Mouse (Mus musculus): ENCODE results near the gene Plppr3. TPM values are rescaled to one million over a fixed set of nuclear protein-coding genes. Genes with fewer than 3 reads are reported as not detected.

Gene Plppr3
- total and polyA plus RNA-seq, 3 experiments: 0.85 to 6.2 TPM; not detected in 1

DNA sequence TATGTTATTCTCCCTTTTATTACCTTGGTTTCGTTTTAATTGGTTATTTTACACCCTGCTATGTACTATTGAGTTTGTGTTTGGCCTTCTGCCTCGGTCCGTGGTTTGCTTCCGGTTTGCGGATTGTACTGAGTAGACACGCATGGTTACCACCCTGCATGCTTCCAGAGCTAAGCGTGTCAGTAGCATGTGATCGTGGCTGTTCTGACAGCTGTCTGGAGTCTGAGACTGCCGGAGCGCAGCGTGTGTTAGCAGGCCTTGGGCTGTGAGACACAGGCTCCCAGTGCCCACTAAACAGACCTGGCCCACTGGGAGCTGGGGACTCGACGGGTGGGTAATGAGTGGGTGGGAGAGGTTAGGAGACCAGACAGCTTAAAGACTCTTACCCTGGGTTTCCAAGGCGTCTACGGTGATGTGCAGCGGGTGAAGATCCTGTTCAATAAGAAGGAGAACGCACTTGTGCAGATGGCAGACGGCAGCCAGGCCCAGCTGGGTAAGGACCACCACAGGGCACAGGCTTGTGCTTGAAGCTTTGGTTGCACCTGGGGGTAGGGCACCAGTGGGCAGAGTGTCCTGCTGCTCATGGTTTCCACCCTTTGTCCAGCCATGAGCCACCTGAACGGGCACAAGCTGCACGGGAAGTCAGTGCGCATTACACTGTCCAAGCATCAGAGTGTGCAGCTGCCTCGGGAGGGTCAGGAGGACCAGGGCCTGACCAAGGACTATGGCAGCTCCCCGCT is 12.2 kb downstream of the Plppr3 start:
- TF ChIP-seq SMC3 (IDR thresholded peaks at IDR 0.05; ENCODE audit: low read depth, low read length) (no peak), RAD21 (IDR thresholded peaks at IDR 0.05; ENCODE audit: low read depth, low read length) (no peak), ETS1 (IDR thresholded peaks at IDR 0.05; ENCODE audit: low read depth, low read length) (no peak), POLR2A (IDR thresholded peaks at IDR 0.05; ENCODE audit: control insufficient read depth in 1 of 2, insufficient read depth in 1 of 2, low read depth in 1 of 2, low read length in 2 of 2, poor library complexity in 1 of 2) (0 out of 4 replicates have a peak, but pooled peaks of 1 of the 2 experiments have one; percentile 20), MEF2A (IDR thresholded peaks at IDR 0.05; ENCODE audit: extremely low read depth, insufficient replicate concordance, low read depth, low read length, poor library complexity, severe bottlenecking) (no peak), MYC (IDR thresholded peaks at IDR 0.05; ENCODE audit: low read depth, low read length) (no peak), MAFK (IDR thresholded peaks at IDR 0.05; ENCODE audit: borderline replicate concordance, low read depth, low read length) (no peak), CTCF (IDR thresholded peaks at IDR 0.05 in 2 of 3, conservative IDR thresholded peaks at IDR 0.05 in 1 of 3; ENCODE audit: control insufficient read depth in 1 of 3, insufficient read depth in 1 of 3, low read depth in 2 of 3, low read length in 3 of 3, poor library complexity in 1 of 3, severe bottlenecking in 1 of 3) (no peak), POLR2AphosphoS5 (IDR thresholded peaks at IDR 0.05; ENCODE audit: borderline replicate concordance, low read depth, low read length) (peak; percentile 16; the same call in 1 of the 2 replicates), KAT2A (conservative IDR thresholded peaks at IDR 0.05; ENCODE audit: low read depth, low read length) (no peak), CHD2 (IDR thresholded peaks at IDR 0.05; ENCODE audit: low read length) (no peak), SIN3A (IDR thresholded peaks at IDR 0.05; ENCODE audit: low read length) (no peak), BHLHE40 (IDR thresholded peaks at IDR 0.05; ENCODE audit: borderline replicate concordance, low read depth, low read length) (no peak), GATA1 (IDR thresholded peaks at IDR 0.05; ENCODE audit: low read depth, low read length) (no peak), UBTF (IDR thresholded peaks at IDR 0.05; ENCODE audit: borderline replicate concordance, insufficient read depth, low read depth, low read length) (no peak)
- Histone ChIP-seq H3K9ac (ENCODE audit: control insufficient read depth, low read depth, low read length, poor library complexity, severe bottlenecking) (no peak overlapping the region), H3K4me1 (ENCODE audit: control insufficient read depth in 1 of 2, insufficient read depth in 2 of 2, low read length in 2 of 2) (peaks cover 1 to 11% of the 10 kb centered on the region in 2 experiments; a peak in 2 of 4 replicates), H3K27me3 (ENCODE audit: control insufficient read depth in 1 of 2, insufficient read depth in 2 of 2, low read length in 2 of 2) (no peaks in the 10 kb centered on the region), H3K9me3 (replicated peaks; ENCODE audit: insufficient read depth, low read length) (no peaks in the 10 kb centered on the region), H3K27ac (ENCODE audit: control insufficient read depth, low read depth, low read length) (no peak overlapping the region), H3K4me3 (ENCODE audit: control insufficient read depth in 1 of 2, insufficient read depth in 1 of 2, low read depth in 2 of 2, low read length in 2 of 2) (no peak overlapping the region), H3K36me3 (ENCODE audit: control insufficient read depth in 1 of 2, insufficient read depth in 2 of 2, low read length in 2 of 2) (peaks cover 11 to 16% of the 10 kb centered on the region in 2 experiments), H3K79me2 (ENCODE audit: control insufficient read depth, insufficient read depth, low read length, poor library complexity) (peaks cover 29% of the 10 kb centered on the region)
- no peak for DNase-seq (ENCODE audit: low read depth, low spot score)

DNA sequence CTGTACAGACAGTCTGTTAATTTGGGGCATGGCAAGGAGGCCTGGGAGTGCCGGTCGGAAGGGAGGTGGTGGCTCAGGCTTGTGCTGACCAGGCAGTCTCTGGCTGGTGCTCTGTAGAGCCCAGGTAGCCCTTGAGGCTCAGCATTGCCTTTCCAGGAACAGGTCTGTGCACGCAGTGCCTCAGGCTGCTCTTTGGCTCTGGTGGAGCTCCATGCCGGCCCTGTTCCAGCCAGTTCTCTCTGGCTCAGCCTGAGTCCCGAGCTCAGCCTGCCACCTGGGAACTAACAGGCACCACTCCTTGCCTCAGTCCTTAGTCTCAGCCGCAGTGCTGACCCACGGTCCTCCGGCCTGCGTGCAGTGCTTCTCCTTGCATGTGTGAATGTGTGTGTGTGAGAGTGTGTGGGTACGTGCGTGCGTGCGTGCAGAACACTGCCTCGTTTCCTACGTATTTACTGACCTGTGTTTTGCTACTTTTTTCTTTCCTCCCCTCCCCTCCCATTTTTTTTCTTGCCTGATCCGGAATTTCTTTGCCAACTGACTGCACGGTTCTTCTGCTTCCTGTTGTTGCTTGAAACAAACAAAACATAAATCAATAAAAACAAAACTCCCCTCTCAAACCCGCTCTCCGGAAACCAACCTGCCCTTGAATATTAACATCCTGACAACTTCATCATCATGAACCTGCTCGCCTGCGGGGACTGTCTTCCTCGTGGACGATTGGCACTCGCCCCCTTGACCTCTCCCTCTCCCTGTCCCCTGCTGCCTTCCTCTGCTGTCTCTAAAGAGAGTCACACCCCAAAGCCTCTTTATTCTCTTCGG is 13.0 kb downstream of the Plppr3 start:
- no peak overlapping the region for H3K4me3 ChIP-seq (ENCODE audit: control insufficient read depth in 1 of 2, insufficient read depth in 1 of 2, low read depth in 2 of 2, low read length in 2 of 2)

More for the DNA sequence above, 13.0 kb downstream of the Plppr3 start:
- H3K9ac ChIP-seq (ENCODE audit: control insufficient read depth, low read depth, low read length, poor library complexity, severe bottlenecking): no peak overlapping the region
- no peak for DNase-seq (ENCODE audit: low read depth, low spot score)
- H3K27me3 ChIP-seq (ENCODE audit: control insufficient read depth in 1 of 2, insufficient read depth in 2 of 2, low read length in 2 of 2): no peaks in the 10 kb centered on the region
- H3K9me3 ChIP-seq (replicated peaks; ENCODE audit: insufficient read depth, low read length): no peaks in the 10 kb centered on the region
- no peak for TF ChIP-seq MXI1 (IDR thresholded peaks at IDR 0.05; ENCODE audit: low read depth, low read length)
- no peak for TF ChIP-seq GABPA (IDR thresholded peaks at IDR 0.05; ENCODE audit: low read depth, low read length)
- TF ChIP-seq CHD2 (IDR thresholded peaks at IDR 0.05; ENCODE audit: low read length): no peak
- TF ChIP-seq EP300 (IDR thresholded peaks at IDR 0.05; ENCODE audit: low read depth in 1 of 2, low read length in 2 of 2): no peak
- TF ChIP-seq ZNF384 (IDR thresholded peaks at IDR 0.05; ENCODE audit: low read depth, low read length): no peak
- TF ChIP-seq SIN3A (IDR thresholded peaks at IDR 0.05; ENCODE audit: low read length): no peak
- TF ChIP-seq ETS1 (IDR thresholded peaks at IDR 0.05; ENCODE audit: low read depth, low read length): no peak
- no peak for TF ChIP-seq TBP (IDR thresholded peaks at IDR 0.05; ENCODE audit: low read depth, low read length)
- no peak for TF ChIP-seq POLR2AphosphoS2 (IDR thresholded peaks at IDR 0.05; ENCODE audit: low read length)
- no peak for TF ChIP-seq JUND (IDR thresholded peaks at IDR 0.05; ENCODE audit: low read depth, low read length)
- TF ChIP-seq UBTF (IDR thresholded peaks at IDR 0.05; ENCODE audit: borderline replicate concordance, insufficient read depth, low read depth, low read length): no peak
- no peak for TF ChIP-seq CTCF (IDR thresholded peaks at IDR 0.05 in 2 of 3, conservative IDR thresholded peaks at IDR 0.05 in 1 of 3; ENCODE audit: control insufficient read depth in 1 of 3, insufficient read depth in 1 of 3, low read depth in 2 of 3, low read length in 3 of 3, poor library complexity in 1 of 3, severe bottlenecking in 1 of 3)
- TF ChIP-seq RAD21 (IDR thresholded peaks at IDR 0.05; ENCODE audit: low read depth, low read length): no peak
- TF ChIP-seq BHLHE40 (IDR thresholded peaks at IDR 0.05; ENCODE audit: borderline replicate concordance, low read depth, low read length): no peak
- no peak for TF ChIP-seq KAT2A (conservative IDR thresholded peaks at IDR 0.05; ENCODE audit: low read depth, low read length)
- TF ChIP-seq NRF1 (IDR thresholded peaks at IDR 0.05; ENCODE audit: insufficient read depth, low read depth, low read length, poor library complexity, severe bottlenecking): no peak
- no peak; a peak in 1 of 4 replicates for TF ChIP-seq POLR2A (IDR thresholded peaks at IDR 0.05; ENCODE audit: control insufficient read depth in 1 of 2, insufficient read depth in 1 of 2, low read depth in 1 of 2, low read length in 2 of 2, poor library complexity in 1 of 2)
- no peak overlapping the region for H3K27ac ChIP-seq (ENCODE audit: control insufficient read depth, low read depth, low read length)
- peaks cover 2 to 17% of the 10 kb centered on the region in 2 experiments; a peak in 2 of 4 replicates for H3K4me1 ChIP-seq (ENCODE audit: control insufficient read depth in 1 of 2, insufficient read depth in 2 of 2, low read length in 2 of 2)
- peaks cover 18 to 19% of the 10 kb centered on the region in 2 experiments for H3K36me3 ChIP-seq (ENCODE audit: control insufficient read depth in 1 of 2, insufficient read depth in 2 of 2, low read length in 2 of 2)
- H3K79me2 ChIP-seq (ENCODE audit: control insufficient read depth, insufficient read depth, low read length, poor library complexity): peaks cover 37% of the 10 kb centered on the region

All from MEL (cell line).